Mouse (Mus musculus): ENCODE data around the gene Adcy4.
A peak's percentile ranks its signal among the peaks of the same experiment; 100 is the strongest.

The Adcy4 gene

DNA sequence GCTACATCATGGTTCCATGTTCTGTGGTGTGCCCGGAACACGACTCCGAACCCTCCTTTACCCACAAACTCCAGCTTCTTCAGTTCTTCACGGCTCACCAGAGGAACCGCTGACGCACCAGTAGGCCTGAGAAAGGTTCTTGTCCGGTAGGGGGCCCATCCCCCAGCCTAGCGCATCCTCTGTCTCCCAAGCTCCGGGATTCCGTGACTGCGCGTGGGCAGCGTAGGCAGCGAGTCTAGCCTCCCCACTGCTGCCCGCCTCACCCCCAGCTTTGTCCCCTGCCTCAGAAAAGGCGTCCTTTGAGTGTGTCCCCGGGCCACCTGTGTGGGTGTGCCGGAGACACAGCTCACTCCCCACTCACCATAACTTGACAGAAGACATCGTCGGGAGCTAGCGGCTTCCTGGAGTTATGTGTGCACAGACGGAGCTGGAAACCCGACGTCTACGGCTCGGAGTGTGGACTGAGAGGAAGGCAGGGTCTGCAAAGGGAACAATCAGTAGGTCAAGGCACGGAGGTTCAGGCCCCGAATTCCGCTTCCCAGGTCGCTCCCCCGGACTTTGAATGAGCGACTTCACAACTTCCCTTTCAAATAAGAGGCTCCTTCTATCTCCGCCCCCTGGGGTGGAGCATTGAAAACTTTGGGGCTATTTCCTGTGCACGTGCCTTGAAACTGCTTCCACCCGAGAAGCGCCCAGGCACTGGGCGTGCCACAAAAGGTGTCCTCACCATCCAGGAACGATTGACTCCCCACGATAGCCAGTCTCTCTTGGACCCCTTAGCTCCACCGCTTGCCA, 4.6 kb upstream of the Adcy4 start, which contains the start of gene Ripk3:
Gene Ripk3 (minus strand): TSS at position 610 of the 795 bp plus-strand sequence.
- DNase-seq (ENCODE audit: low spot score) = no peak

GRCm38 (mm10) chr14:55787731-55788130, 3.8 kb upstream of the Adcy4 start:
- no peak for DNase-seq (ENCODE audit: low spot score)

- peak; percentile 67 for DNase-seq (ENCODE audit: low spot score)
Measured at GRCm38 (mm10) chr14:55785195-55785594, 1.3 kb upstream of the Adcy4 start.

- DNase-seq (ENCODE audit: low spot score) = peak; percentile 72
Measured at GRCm38 (mm10) chr14:55783171-55783957, 531 bp downstream of the Adcy4 start.

GRCm38 (mm10) chr14:55782361-55782960, 1.4 kb downstream of the Adcy4 start:
- DNase-seq (ENCODE audit: low spot score) = no peak

- DNase-seq (ENCODE audit: low spot score) = peak; percentile 94
Measured at GRCm38 (mm10) chr14:55781310-55781709, 2.6 kb downstream of the Adcy4 start.

DNA sequence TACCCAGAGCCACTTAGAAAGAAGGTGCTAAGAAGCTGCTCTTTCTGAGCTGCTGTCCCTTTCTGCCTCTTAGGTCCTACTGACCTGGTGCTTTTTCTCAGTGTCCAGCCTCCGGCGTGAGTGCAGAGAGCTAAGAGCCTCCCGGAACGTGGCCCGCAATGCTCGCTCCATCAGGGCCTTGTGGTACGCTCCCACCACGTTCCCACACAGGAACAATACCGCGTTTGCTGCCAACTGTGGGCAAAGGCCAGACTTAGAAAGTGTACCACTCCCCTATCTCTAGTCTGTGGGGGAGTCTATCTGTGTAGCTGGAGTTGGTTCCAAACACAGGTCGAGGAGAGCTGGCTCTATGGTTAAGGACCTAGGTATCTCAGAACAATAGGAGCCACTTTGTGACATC, 3.2 kb downstream of the Adcy4 start:
- no peak for DNase-seq (ENCODE audit: low spot score)

- no peak for DNase-seq (ENCODE audit: low spot score)
Measured at GRCm38 (mm10) chr14:55779656-55780055, 4.2 kb downstream of the Adcy4 start.

DNA sequence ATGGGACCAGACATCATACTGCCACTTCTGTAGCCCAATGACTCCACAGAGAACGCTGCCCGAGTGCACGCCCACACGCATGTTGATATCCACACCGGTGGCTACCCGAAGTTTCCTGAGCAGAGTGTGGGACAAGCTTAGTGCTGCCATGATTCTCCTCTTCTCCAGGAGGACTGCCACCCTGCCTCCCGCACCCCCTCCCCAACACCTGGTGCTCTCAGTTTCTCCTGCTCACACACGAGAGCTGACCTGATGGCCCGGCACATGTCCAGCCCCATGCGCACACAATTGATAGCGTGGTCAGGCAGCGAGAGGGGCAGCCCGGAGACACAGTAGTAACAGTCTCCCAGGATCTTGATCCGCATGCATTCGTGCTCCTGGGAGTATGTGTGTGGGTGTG, 5.2 kb downstream of the Adcy4 start:
- DNase-seq (ENCODE audit: low spot score) = no peak

GRCm38 (mm10) chr14:55777806-55778205, 6.1 kb downstream of the Adcy4 start:
- DNase-seq (ENCODE audit: low spot score) = no peak

GRCm38 (mm10) chr14:55777176-55777575, 6.7 kb downstream of the Adcy4 start:
- no peak for DNase-seq (ENCODE audit: low spot score)

- no peak for DNase-seq (ENCODE audit: low spot score)
Measured at GRCm38 (mm10) chr14:55776711-55777110, 7.2 kb downstream of the Adcy4 start.

GRCm38 (mm10) chr14:55769087-55769703, 14.7 kb downstream of the Adcy4 start:
- no peak for DNase-seq (ENCODE audit: low spot score)

GRCm38 (mm10) chr14:55768555-55768954, 15.3 kb downstream of the Adcy4 start:
- DNase-seq (ENCODE audit: low spot score) = no peak

DNA sequence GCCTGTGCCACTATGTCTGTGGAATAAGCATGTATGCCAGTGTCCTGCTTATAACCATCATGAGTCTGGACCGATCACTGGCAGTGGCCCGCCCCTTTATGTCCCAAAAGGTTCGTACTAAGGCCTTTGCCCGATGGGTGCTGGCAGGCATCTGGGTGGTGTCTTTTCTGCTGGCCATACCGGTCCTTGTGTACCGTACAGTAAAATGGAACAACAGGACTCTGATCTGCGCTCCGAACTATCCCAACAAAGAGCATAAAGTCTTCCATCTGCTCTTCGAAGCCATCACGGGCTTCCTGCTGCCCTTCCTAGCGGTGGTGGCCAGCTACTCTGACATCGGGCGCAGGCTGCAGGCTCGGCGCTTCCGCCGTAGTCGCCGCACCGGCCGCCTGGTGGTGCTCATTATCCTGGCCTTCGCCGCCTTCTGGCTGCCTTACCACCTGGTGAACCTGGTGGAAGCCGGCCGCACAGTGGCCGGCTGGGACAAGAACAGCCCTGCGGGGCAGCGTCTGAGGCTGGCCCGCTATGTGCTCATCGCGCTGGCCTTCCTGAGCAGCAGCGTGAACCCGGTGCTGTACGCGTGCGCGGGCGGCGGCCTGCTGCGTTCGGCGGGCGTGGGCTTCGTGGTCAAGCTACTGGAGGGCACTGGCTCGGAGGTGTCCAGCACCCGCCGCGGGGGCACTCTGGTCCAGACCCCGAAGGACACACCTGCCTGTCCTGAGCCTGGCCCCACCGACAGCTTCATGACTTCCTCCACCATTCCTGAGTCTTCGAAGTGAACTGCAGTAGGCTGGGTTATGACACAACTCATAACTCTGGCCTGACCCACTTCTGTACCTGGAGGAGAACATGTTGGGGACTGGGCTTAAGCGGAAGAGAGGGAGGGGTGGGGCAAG, 16.1 kb downstream of the Adcy4 start:
- DNase-seq (ENCODE audit: low spot score) = peak; percentile 79

DNA sequence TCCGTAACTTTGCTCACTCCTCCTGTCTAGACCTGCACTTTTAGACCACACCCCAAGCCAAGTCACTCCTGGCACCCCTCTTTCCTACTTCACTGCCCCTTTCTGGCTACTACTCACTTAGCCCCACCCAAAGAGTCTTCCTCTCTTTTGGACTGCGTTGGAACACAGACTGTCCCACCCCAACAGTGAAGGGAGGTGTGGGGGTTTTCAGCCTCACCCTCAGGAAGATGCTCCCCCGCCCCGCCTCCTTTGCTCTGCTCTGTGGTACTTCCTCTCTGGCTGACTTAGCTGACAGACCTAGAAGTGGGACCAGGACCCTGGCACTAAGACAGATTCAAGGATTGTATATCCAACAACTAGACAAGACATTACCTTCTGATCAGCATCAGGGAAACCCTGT, 18.2 kb downstream of the Adcy4 start, which contains the start of gene Ltb4r1:
Gene Ltb4r1 (plus strand): TSS at position 267 of the 400 bp plus-strand sequence.
- no peak for DNase-seq (ENCODE audit: low spot score)

DNA sequence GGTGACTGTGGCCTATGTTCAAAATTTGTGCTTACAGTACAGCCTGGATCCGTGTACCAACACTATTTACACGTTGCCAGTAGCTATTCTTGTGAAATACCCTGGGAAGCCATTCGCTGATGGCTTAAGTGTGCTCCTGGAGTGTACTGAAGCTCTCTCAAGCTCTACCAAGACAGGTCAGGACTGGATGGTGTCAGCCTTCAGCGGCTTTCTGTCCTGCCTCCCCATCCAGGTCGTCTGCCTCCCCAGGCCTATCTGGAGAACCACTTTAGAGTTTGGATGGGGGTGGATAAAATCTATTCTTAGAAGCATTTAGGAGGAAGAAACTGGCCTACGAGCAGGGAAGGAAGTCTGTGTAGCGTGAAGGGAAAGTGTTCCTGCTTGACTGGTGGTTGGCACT, 20.7 kb downstream of the Adcy4 start:
- DNase-seq (ENCODE audit: low spot score) = no peak

GRCm38 (mm10) chr14:55762001-55762821, 21.7 kb downstream of the Adcy4 start:
- DNase-seq (ENCODE audit: low spot score) = peak; percentile 79

- no peak for DNase-seq (ENCODE audit: low spot score)
Measured at GRCm38 (mm10) chr14:55761163-55761562, 22.7 kb downstream of the Adcy4 start, which contains the start of gene Ltb4r2. TSS of gene Ltb4r2 (plus strand) at chr14:55761428.

GRCm38 (mm10) chr14:55760156-55760555, 23.7 kb downstream of the Adcy4 start:
- peak; percentile 91 for DNase-seq (ENCODE audit: low spot score)

All from embryo, embryonic 10 days (tissue).